Mouse (Mus musculus): ENCODE measurements around the gene Atp11a. TPM values are rescaled to one million over a fixed set of nuclear protein-coding genes. Genes with fewer than 3 reads are reported as not detected.

The Atp11a gene
- polyA plus RNA-seq (2012; fragmentation: generic; extraction: Trizol), result 10 to 100 TPM in 1 of 2 experiments, 1 to 10 TPM in 1; 6.9 to 14.4 TPM

DNA sequence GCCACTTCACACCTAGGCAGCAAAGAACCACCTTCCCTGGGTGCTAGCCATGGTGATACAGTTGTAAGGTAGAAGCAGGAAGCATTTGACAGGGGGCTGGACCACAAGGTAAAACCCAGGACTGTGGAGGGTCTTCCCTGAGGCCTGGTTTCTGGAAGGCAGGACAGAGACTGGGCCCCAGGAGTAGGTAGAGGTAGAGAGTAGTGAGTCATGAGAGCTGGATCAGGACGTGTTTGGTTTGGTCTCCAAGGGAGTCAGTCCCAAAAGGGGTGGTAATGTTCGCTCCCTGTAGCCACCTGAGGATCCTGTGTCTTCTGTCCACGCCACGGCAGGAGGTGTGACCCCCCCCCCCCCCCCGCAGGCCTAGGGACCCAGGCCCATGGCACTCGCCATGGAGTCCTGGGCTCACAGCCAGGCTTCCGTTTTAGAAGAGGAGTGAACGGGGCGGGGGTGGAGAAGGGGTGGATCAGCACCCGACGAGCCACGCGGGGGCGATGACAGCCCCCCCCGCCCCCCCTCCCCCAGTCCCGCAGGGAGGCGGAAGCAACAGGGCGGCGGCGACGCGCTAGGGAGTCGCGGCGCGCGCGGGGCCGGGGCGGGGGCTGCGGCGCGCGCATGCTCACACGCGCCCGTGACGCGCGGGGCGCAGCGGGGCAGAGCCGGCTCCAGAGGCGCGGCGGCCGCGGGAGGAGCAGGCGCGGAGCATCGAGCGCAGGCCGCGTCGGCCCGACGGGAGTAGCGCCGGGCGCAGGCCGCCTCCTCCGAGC is at the start of gene Atp11a:
Gene Atp11a, plus strand, starts transcription at position 624 of the 767 bp plus-strand sequence.

DNA sequence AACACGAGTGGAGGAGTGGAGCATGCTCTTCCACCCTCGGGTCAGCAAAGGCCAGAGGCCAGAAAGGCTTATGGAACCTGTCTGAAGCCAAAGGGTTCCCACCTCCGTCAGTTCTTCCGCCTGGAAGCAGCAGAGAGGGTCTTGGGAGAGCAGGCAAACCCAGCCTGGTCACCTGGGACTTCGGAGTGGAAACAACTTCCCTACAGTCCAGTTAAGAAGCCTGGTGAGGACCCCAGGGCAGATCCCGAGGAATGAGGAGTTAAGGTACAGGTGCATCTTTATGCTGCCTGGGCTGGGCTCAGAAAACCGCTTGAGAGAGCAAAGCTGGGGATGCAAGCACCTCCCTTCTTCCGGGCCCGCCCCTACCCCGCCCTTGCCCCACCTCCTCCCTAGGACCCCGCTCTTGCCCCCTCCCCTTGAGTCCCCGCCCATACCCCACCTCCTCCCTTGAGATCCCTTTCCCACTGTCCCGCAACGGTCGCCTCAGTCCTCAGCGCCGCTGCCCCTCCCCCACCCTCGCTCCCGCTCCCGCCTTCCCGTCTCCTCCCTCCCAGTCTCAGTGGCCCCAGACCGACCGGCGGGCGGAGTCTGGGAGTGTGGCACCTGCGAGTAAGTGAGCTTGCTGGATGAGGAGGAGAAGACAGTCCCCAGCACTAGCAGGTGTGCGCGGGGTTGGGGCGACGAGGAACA is 116.7 kb downstream of the Atp11a start, which contains the start of gene Mcf2l:
Gene Mcf2l, plus strand, starts transcription at position 450 of the 690 bp plus-strand sequence.

Other genes with a start within 250 kb of the Atp11a start
- not detected for gene Spaca7, start 184.0 kb upstream of the Atp11a start, polyA plus RNA-seq (2012; fragmentation: generic; extraction: Trizol)
- gene Tubgcp3, start 84.8 kb upstream of the Atp11a start, polyA plus RNA-seq (2012; fragmentation: generic; extraction: Trizol), result 10 to 100 TPM in 1 of 2 experiments, 1 to 10 TPM in 1; 4.1 to 13.9 TPM
- 1 to 10 TPM in 1 of 2 experiments, under 1 TPM in 1; 0.88 to 1.8 TPM for gene Mcf2l, start 116.8 kb downstream of the Atp11a start, polyA plus RNA-seq (2012; fragmentation: generic; extraction: Trizol)